Mouse (Mus musculus) lung, postnatal 0 days (tissue): ENCODE results near the gene Exosc1. TPM values are rescaled to one million over a fixed set of nuclear protein-coding genes. Genes with fewer than 3 reads are reported as not detected.

Experiments used
- ATAC-seq: fragments of 200-750 bp; cut with Nextera tagmentation; 2 replicates; pipeline ENCODE4 v1.8.0; 2017; ENCODE audit warnings: moderate library complexity
- DNase-seq: peaks from one replicate; pipeline ENCODE4 v3.0.0-alpha.2; 2016; ENCODE audit warnings: low spot score
- H3K27ac ChIP-seq: fragments of 300-500 bp; sonication (generic); 2 replicates; pipeline ENCODE4 v1.5.1; 2014; ENCODE audit warnings: antibody characterized with exemption, mild to moderate bottlenecking, low read length, mixed read lengths
- H3K27me3 ChIP-seq: fragments of 300-500 bp; sonication (generic); replicated peaks from 2 replicates; pipeline ENCODE4 v1.6.1; 2014; ENCODE audit warnings: low read length, mixed read lengths; ENCODE audit not compliant: insufficient read depth
- H3K36me3 ChIP-seq: fragments of 300-500 bp; sonication (generic); 2 replicates; pipeline ENCODE4 v1.6.1; 2014; ENCODE audit warnings: low read length, mixed read lengths; ENCODE audit not compliant: insufficient read depth
- H3K4me1 ChIP-seq: fragments of 300-500 bp; sonication (generic); 2 replicates; pipeline ENCODE4 v1.6.1; 2014; ENCODE audit warnings: antibody characterized with exemption, low read depth, low read length, mixed read lengths; ENCODE audit not compliant: insufficient read depth
- H3K4me2 ChIP-seq: fragments of 300-500 bp; sonication (generic); replicated peaks from 2 replicates; pipeline ENCODE4 v1.6.1; 2014; ENCODE audit warnings: low read depth, mild to moderate bottlenecking, low read length, moderate library complexity, mixed read lengths
- H3K4me3 ChIP-seq: fragments of 300-500 bp; sonication (generic); 2 replicates; pipeline ENCODE4 v1.5.1; 2014; ENCODE audit warnings: low read depth, low read length
- H3K9ac ChIP-seq: fragments of 300-500 bp; sonication (generic); replicated peaks from 2 replicates; pipeline ENCODE4 v1.6.1; 2014; ENCODE audit warnings: low read depth, mild to moderate bottlenecking
- H3K9me3 ChIP-seq: fragments of 300-500 bp; sonication (generic); 2 replicates; pipeline ENCODE4 v1.6.1; 2016; ENCODE audit warnings: low read length, mixed read lengths
- CTCF ChIP-seq: IDR thresholded peaks from 2 replicates; pipeline ENCODE4 v1.5.1; 2016; ENCODE audit warnings: antibody characterized with exemption, mild to moderate bottlenecking
- EP300 ChIP-seq: IDR thresholded peaks from 2 replicates; pipeline ENCODE4 v1.6.1; 2016; ENCODE audit warnings: antibody characterized with exemption, mild to moderate bottlenecking, control low read depth
- WGBS: fragments of 180-500 bp; shearing (Covaris S2); extraction: QIAGEN DNeasy Blood & Tissue Kit; methylation state at CpG from one replicate; pipeline ENCODE4 v1.1.7; 2014; 5-methylcytosine and 5-hydroxymethylcytosine counted together
- polyA plus RNA-seq: library from polyadenylated mRNA; unstranded; fragments of >200 nt; fragmentation: Nextera tagmentation; extraction: Ambion mirVana; gene quantifications from 2 replicates; pipeline ENCODE4 v1.2.1, GENCODE M21; 2015

The Exosc1 gene
- polyA plus RNA-seq, 1 experiment from 2014 or later, result 45.2 TPM

GRCm38 (mm10) chr19:41980422-41980818 lies 47.2 kb upstream of the Exosc1 start:
- DNase-seq (peak; percentile 73), ATAC-seq (no peak)

GRCm38 (mm10) chr19:41973891-41974794 lies 40.9 kb upstream of the Exosc1 start:
- DNase-seq (peak; percentile 10), ATAC-seq (no peak)
- no peak overlapping the region for H3K4me3 ChIP-seq
- TF ChIP-seq CTCF (no peak), EP300 (no peak)
- no peak overlapping the region for H3K27ac ChIP-seq
- H3K9ac ChIP-seq, result no peak overlapping the region
- 69% methylated on average over 13 of the region's 13 CpGs for WGBS
- H3K9me3 ChIP-seq, result no peaks in the 10 kb centered on the region
- no peak overlapping the region for H3K4me2 ChIP-seq
- H3K27me3 ChIP-seq, result no peaks in the 10 kb centered on the region
- no peaks in the 10 kb centered on the region for H3K4me1 ChIP-seq
- no peaks in the 10 kb centered on the region for H3K36me3 ChIP-seq

More at GRCm38 (mm10) chr19:41980422-41980818, 47.2 kb upstream of the Exosc1 start:
- Histone ChIP-seq H3K36me3 (no peaks in the 10 kb centered on the region), H3K9me3 (no peaks in the 10 kb centered on the region), H3K27ac (peak overlapping the region; percentile 97), H3K4me3 (peak overlapping the region; percentile 91), H3K4me1 (peaks cover 5% of the 10 kb centered on the region), H3K9ac (peak overlapping the region; percentile 57), H3K4me2 (peak overlapping the region; percentile 70), H3K27me3 (no peaks in the 10 kb centered on the region)
- WGBS, result 1% methylated on average over 16 of the region's 16 CpGs
- TF ChIP-seq EP300, result no peak
- no peak for TF ChIP-seq CTCF

- no peak overlapping the region for H3K4me3 ChIP-seq
- no peak for TF ChIP-seq CTCF
- TF ChIP-seq EP300, result no peak
- no peak overlapping the region for H3K27ac ChIP-seq
- no peak overlapping the region for H3K4me2 ChIP-seq
- no peak for ATAC-seq
- DNase-seq, result no peak
- WGBS, result 90% methylated on average over 7 of the region's 7 CpGs
- H3K36me3 ChIP-seq, result no peaks in the 10 kb centered on the region
- H3K9ac ChIP-seq, result no peak overlapping the region
- no peaks in the 10 kb centered on the region for H3K27me3 ChIP-seq
- no peaks in the 10 kb centered on the region for H3K9me3 ChIP-seq
- no peaks in the 10 kb centered on the region for H3K4me1 ChIP-seq
Observed at GRCm38 (mm10) chr19:41969618-41970017, 36.4 kb upstream of the Exosc1 start.

GRCm38 (mm10) chr19:41953574-41953973 lies 20.4 kb upstream of the Exosc1 start:
- H3K9me3 ChIP-seq, result no peaks in the 10 kb centered on the region
- H3K36me3 ChIP-seq, result peaks cover 38% of the 10 kb centered on the region
- TF ChIP-seq CTCF (no peak), EP300 (no peak)
- WGBS, result 92% methylated on average over 3 of the region's 3 CpGs
- H3K9ac ChIP-seq, result no peak overlapping the region
- H3K4me1 ChIP-seq, result no peaks in the 10 kb centered on the region
- no peak for ATAC-seq
- no peak overlapping the region for H3K4me2 ChIP-seq
- no peak for DNase-seq
- no peak overlapping the region for H3K4me3 ChIP-seq
- H3K27me3 ChIP-seq, result no peaks in the 10 kb centered on the region
- H3K27ac ChIP-seq, result no peak overlapping the region

- H3K9me3 ChIP-seq, result no peaks in the 10 kb centered on the region
- H3K36me3 ChIP-seq, result peaks cover 47% of the 10 kb centered on the region
- H3K4me3 ChIP-seq, result no peak overlapping the region
- H3K4me1 ChIP-seq, result no peaks in the 10 kb centered on the region
- 77% methylated on average over 4 of the region's 4 CpGs for WGBS
- no peak overlapping the region for H3K27ac ChIP-seq
- H3K27me3 ChIP-seq, result no peaks in the 10 kb centered on the region
- H3K4me2 ChIP-seq, result no peak overlapping the region
- H3K9ac ChIP-seq, result no peak overlapping the region
- ATAC-seq, result peak; percentile 55
- TF ChIP-seq CTCF, result peak; percentile 64
- TF ChIP-seq EP300, result no peak
- peak; percentile 43 for DNase-seq
Observed at GRCm38 (mm10) chr19:41952287-41952686, 19.1 kb upstream of the Exosc1 start.

GRCm38 (mm10) chr19:41943841-41944240 lies 10.6 kb upstream of the Exosc1 start:
- WGBS, result 87% methylated on average over 7 of the region's 7 CpGs

More at GRCm38 (mm10) chr19:41943841-41944240, 10.6 kb upstream of the Exosc1 start:
- DNase-seq (no peak), ATAC-seq (no peak)
- Histone ChIP-seq H3K27ac (no peak overlapping the region), H3K27me3 (no peaks in the 10 kb centered on the region), H3K9me3 (no peaks in the 10 kb centered on the region), H3K36me3 (peaks cover 65% of the 10 kb centered on the region), H3K4me2 (no peak overlapping the region), H3K4me1 (no peaks in the 10 kb centered on the region), H3K9ac (no peak overlapping the region), H3K4me3 (no peak overlapping the region)
- no peak for TF ChIP-seq EP300
- no peak for TF ChIP-seq CTCF
